Mouse (Mus musculus) forebrain, embryonic 12.5 days (tissue): ENCODE measurements around the gene Mkln1. TPM values are rescaled to one million over a fixed set of nuclear protein-coding genes. Genes with fewer than 3 reads are reported as not detected.
"Not testable (repeated sequence)": the region's sequence is repeated elsewhere in the genome, so short reads cannot be mapped to it uniquely, and the experiment has no call there.

Experiments
- ATAC-seq: fragments of 200-750 bp; cut with Nextera tagmentation; 2 replicates; pipeline ENCODE4 v1.8.0; 2017; ENCODE audit warnings: moderate TSS enrichment; ENCODE audit not compliant: low FRiP score
- H3K27ac ChIP-seq: fragments of 300-500 bp; sonication (generic); 2 replicates; pipeline ENCODE4 v1.5.1; 2016; ENCODE audit warnings: mild to moderate bottlenecking
- H3K27me3 ChIP-seq: fragments of 300-500 bp; sonication (generic); 2 replicates; pipeline ENCODE4 v1.6.1; 2016; ENCODE audit warnings: mild to moderate bottlenecking
- H3K36me3 ChIP-seq: fragments of 300-500 bp; sonication (generic); replicated peaks from 2 replicates; pipeline ENCODE4 v1.6.1; 2016; ENCODE audit warnings: mild to moderate bottlenecking
- H3K4me1 ChIP-seq: fragments of 300-500 bp; sonication (generic); 2 replicates; pipeline ENCODE4 v1.6.1; 2016
- H3K4me2 ChIP-seq: fragments of 300-500 bp; sonication (generic); 2 replicates; pipeline ENCODE4 v1.6.1; 2016; ENCODE audit warnings: mild to moderate bottlenecking, moderate library complexity
- H3K4me3 ChIP-seq: fragments of 300-500 bp; sonication (generic); replicated peaks from 2 replicates; pipeline ENCODE4 v1.5.1; 2016; ENCODE audit warnings: mild to moderate bottlenecking
- H3K9ac ChIP-seq: fragments of 300-500 bp; sonication (generic); 2 replicates; pipeline ENCODE4 v1.6.1; 2016; ENCODE audit warnings: mild to moderate bottlenecking
- H3K9me3 ChIP-seq: fragments of 300-500 bp; sonication (generic); 2 replicates; pipeline ENCODE4 v1.6.1; 2016
- WGBS: fragments of 180-500 bp; shearing (Covaris S2); methylation state at CpG from one replicate; pipeline ENCODE4 v1.1.7; 2016; 5-methylcytosine and 5-hydroxymethylcytosine counted together
- polyA plus RNA-seq: library from polyadenylated mRNA; unstranded; fragments of >200 nt; fragmentation: Nextera tagmentation; extraction: Ambion mirVana; gene quantifications from 2 replicates; pipeline ENCODE4 v1.2.1, GENCODE M21; 2016

The Mkln1 gene
- polyA plus RNA-seq, 1 experiment from 2014 or later = 208 TPM

GRCm38 (mm10) chr6:31537193-31537592 lies 138.7 kb downstream of the Mkln1 start:
- H3K9ac ChIP-seq = no peak overlapping the region
- no peaks in the 10 kb centered on the region for H3K9me3 ChIP-seq
- H3K27me3 ChIP-seq = no peaks in the 10 kb centered on the region
- no peak overlapping the region for H3K27ac ChIP-seq
- WGBS = 74% methylated on average over 4 of the region's 4 CpGs
- no peak overlapping the region for H3K4me3 ChIP-seq
- no peak for ATAC-seq
- H3K4me1 ChIP-seq = no peaks in the 10 kb centered on the region; the same call in 1 of the 2 replicates
- 0 out of 2 replicates have a peak, but pooled peaks cover 3% of the 10 kb centered on the region for H3K36me3 ChIP-seq
- no peak overlapping the region for H3K4me2 ChIP-seq

- Histone ChIP-seq H3K9ac (no peak overlapping the region), H3K4me1 (no peaks in the 10 kb centered on the region; the same call in 1 of the 2 replicates), H3K27ac (no peak overlapping the region), H3K9me3 (no peaks in the 10 kb centered on the region), H3K27me3 (no peaks in the 10 kb centered on the region), H3K36me3 (0 out of 2 replicates have a peak, but pooled peaks cover 3% of the 10 kb centered on the region), H3K4me3 (no peak overlapping the region), H3K4me2 (no peak overlapping the region)
- 100% methylated on average over 1 of the region's 1 CpGs for WGBS
- ATAC-seq = no peak
These were observed 139.6 kb downstream of the Mkln1 start for GRCm38 (mm10) chr6:31538112-31538511.

DNA sequence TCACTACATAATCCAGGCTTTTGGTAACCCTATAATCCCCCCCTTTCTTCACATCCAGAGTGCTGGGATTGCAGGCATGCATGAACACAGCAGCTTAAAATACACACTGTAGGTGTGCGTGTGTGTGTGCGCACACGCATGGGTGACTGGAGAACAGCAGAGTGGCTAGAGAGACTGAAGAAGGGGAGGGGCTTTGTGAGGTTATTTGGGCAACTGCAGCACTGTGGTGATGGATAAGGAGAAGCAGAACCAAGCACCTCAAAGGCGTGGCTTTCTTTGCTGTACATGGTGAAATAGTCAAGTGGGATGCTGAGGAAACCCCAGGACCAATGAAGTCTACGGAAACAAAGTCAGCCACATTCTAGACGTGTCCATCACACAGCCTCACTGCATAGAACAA lies 141.5 kb downstream of the Mkln1 start:
- no peaks in the 10 kb centered on the region for H3K27me3 ChIP-seq
- no peak overlapping the region for H3K4me2 ChIP-seq
- H3K9me3 ChIP-seq = no peaks in the 10 kb centered on the region
- no peak for ATAC-seq
- H3K27ac ChIP-seq = no peak overlapping the region
- H3K4me1 ChIP-seq = no peaks in the 10 kb centered on the region; the same call in 1 of the 2 replicates
- WGBS = 91% methylated on average over 6 of the region's 6 CpGs
- no peak overlapping the region for H3K9ac ChIP-seq
- H3K36me3 ChIP-seq = 0 out of 2 replicates have a peak, but pooled peaks cover 3% of the 10 kb centered on the region
- no peak overlapping the region for H3K4me3 ChIP-seq

DNA sequence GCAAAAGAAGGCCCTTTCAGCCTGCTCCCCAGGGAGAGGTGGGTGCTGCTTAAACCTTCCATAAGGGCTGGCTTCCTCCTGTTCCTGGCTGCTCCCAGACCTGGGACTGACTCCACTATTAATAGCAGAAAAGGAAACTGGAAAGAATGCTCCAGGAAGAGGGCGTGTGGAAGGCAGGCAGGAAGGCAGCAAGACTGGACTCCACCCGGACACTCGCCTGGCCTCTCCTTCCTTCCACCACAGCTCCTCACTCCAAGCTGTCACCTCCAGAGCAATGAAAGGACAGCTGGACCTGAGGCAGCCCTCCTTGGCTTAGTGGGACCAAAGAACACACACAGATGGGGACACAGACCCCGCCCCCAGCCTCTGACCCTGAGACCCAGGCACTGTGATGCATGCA lies 145.8 kb downstream of the Mkln1 start:
- Histone ChIP-seq H3K4me1 (peaks cover 9% of the 10 kb centered on the region), H3K4me3 (no peak overlapping the region), H3K9ac (no peak overlapping the region), H3K4me2 (no peak overlapping the region), H3K9me3 (no peaks in the 10 kb centered on the region), H3K27me3 (no peaks in the 10 kb centered on the region), H3K27ac (no peak overlapping the region), H3K36me3 (0 out of 2 replicates have a peak, but pooled peaks cover 3% of the 10 kb centered on the region)
- 85% methylated on average over 4 of the region's 4 CpGs for WGBS
- no peak for ATAC-seq

DNA sequence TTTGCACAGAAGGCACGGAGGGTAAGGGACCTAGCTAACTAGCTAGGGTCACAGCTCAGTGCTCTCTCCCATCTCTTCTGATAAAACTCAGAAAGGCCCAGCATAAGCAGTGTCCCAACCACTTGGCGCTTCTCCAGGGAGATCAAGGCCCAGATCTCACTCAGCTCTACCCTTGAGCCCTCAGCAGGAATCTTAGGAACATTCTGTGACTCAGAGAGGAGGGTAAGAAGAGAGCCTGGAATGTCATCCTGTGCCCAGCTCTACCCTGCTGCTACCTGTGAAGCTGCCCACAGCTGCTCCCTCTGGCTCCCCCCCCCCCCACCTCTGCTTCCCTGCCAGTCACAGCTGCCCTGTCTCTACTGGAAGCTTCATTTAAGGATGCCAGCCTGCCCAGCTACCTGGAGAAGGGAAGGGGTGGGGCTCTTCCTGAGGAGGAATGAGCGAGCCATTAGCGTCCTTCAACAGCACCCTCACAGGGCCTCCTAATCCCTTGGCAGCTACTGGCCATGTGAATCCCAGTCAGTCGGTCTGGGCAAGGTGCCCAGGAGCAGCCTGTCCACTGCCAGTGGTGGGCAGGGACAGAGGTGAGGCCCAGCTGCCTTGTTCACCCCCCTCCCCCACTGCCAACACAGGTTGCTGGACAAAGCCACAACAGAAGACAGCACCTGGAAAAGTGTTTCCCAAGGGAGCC lies 151.0 kb downstream of the Mkln1 start:
- Histone ChIP-seq H3K9ac (no peak overlapping the region), H3K27ac (peak overlapping the region; percentile 68), H3K36me3 (no peaks in the 10 kb centered on the region), H3K4me1 (peaks cover 18% of the 10 kb centered on the region), H3K4me3 (no peak overlapping the region), H3K4me2 (no peak overlapping the region), H3K9me3 (no peaks in the 10 kb centered on the region), H3K27me3 (no peaks in the 10 kb centered on the region)
- peak; percentile 55; the same call in 1 of the 2 replicates for ATAC-seq
- WGBS = 62% methylated on average over 5 of the region's 5 CpGs

DNA sequence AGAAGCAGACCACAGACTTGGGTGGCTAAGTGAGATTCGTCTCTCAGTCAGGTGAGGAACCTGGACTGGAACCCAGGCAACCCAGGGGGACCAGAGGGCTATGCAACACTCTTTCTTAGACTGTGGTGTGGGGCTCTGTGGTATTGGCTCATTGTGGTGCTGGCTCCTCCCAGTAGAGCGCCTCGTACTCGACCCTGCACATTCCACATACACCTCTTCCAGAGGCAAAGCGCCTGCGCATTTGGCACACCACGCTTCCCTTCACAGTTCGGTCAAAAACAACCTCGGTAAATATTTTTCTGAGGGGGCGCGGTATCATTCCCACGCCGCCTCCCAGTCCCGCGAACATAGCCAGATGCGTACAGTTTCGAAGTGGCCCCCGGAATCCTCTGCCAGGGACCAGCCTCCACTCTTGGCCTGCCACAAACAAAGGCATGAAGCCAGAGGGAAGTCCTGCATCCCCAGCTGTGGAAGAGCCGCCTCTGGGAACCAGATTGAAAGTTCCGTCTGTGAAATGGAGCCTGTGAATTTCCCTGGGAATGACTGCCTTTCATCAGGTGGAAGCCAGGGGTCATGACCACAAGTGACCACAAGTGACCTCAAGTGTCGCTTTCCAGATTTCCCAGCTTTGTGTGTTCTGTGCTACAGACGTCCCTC lies 152.5 kb downstream of the Mkln1 start:
- Histone ChIP-seq H3K36me3 (0 out of 2 replicates have a peak, but pooled peaks cover 3% of the 10 kb centered on the region), H3K27me3 (no peaks in the 10 kb centered on the region), H3K9me3 (no peaks in the 10 kb centered on the region), H3K9ac (no peak overlapping the region), H3K4me2 (no peak overlapping the region), H3K4me1 (peaks cover 18% of the 10 kb centered on the region), H3K27ac (no peak overlapping the region), H3K4me3 (no peak overlapping the region)
- 81% methylated on average over 22 of the region's 22 CpGs for WGBS
- ATAC-seq = no peak

DNA sequence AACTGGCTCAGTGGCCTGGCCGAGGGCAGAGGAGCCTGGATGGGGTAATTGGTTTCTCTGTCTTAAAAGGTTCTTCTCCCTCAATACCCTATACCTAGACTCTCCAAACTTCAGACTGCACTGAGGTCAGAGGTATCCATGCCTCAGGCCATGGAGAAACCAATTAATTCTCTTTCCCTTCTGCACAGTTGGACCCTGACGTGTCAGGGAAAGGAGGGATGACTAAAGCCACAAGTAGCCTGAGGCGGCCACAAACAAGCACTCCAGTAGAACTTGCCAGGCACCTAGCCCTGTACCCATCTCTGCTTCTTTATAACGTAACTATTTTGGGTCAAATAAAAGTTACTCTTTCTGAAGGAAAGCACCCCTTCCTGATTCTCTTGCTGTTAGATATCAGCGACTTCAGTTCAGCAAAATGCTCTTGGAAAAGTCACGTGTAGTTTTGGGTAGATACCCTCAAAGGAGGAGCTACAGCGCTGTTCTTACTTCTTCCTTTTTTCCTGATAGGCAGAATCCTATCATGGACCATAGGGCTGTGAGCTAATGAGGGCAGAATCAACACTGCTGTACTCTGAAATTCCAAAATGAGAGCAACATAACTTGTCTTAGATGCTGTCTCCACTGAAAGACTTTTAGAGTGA lies 158.0 kb downstream of the Mkln1 start:
- Histone ChIP-seq H3K27me3 (peaks cover 10% of the 10 kb centered on the region; the same call in 1 of the 2 replicates), H3K4me3 (no peak overlapping the region), H3K9me3 (no peaks in the 10 kb centered on the region), H3K4me1 (peaks cover 20% of the 10 kb centered on the region), H3K27ac (no peak overlapping the region), H3K36me3 (0 out of 2 replicates have a peak, but pooled peaks cover 3% of the 10 kb centered on the region), H3K9ac (no peak overlapping the region), H3K4me2 (no peak overlapping the region)
- ATAC-seq = no peak
- 86% methylated on average over 7 of the region's 7 CpGs for WGBS

- H3K4me1 ChIP-seq = peaks cover 39% of the 10 kb centered on the region
- H3K9ac ChIP-seq = no peak overlapping the region
- peak overlapping the region; percentile 31 for H3K4me2 ChIP-seq
These were observed 161.8 kb downstream of the Mkln1 start for GRCm38 (mm10) chr6:31560138-31560959.

DNA sequence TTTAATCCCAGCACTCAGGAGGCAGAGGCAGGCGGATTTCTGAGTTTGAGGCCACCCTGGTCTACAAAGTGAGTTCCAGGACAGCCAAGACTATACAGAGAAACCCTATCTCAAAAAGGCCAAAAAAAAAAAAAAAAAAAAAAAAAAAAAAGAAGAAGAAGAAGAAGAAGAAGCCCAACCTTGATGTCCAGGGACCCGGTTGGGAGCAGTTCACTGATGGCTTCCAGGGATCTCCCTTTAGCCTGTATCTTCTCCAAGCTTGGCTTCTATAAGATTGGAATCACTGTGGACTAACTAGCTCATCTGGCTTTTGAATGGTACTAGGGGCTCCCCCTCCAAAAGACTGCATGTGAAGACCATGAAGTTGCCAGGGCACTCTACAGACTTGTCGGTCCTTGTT lies 163.4 kb downstream of the Mkln1 start:
- H3K4me2 ChIP-seq = peak overlapping the region; percentile 89
- H3K27ac ChIP-seq, H3K9me3 ChIP-seq, H3K36me3 ChIP-seq, ATAC-seq: not testable (repeated sequence)
- peaks cover 19% of the 10 kb centered on the region for H3K27me3 ChIP-seq
- peaks cover 40% of the 10 kb centered on the region for H3K4me1 ChIP-seq
- peak overlapping the region; percentile 86; the same call in 1 of the 2 replicates for H3K9ac ChIP-seq
- peak overlapping the region; percentile 77 for H3K4me3 ChIP-seq
- WGBS = 60% methylated on average over 3 of the region's 3 CpGs

More at GRCm38 (mm10) chr6:31560138-31560959, 161.8 kb downstream of the Mkln1 start:
- H3K4me3 ChIP-seq = no peak overlapping the region
- H3K36me3 ChIP-seq = 0 out of 2 replicates have a peak, but pooled peaks cover 3% of the 10 kb centered on the region
- ATAC-seq = no peak
- no peak overlapping the region for H3K27ac ChIP-seq
- H3K27me3 ChIP-seq = peaks cover 19% of the 10 kb centered on the region
- H3K9me3 ChIP-seq = no peaks in the 10 kb centered on the region
- WGBS = 6% methylated on average over 13 of the region's 13 CpGs

- peaks cover 46% of the 10 kb centered on the region for H3K4me1 ChIP-seq
- H3K27me3 ChIP-seq = peaks cover 21% of the 10 kb centered on the region
- no peak overlapping the region for H3K27ac ChIP-seq
- peak overlapping the region; percentile 77 for H3K4me3 ChIP-seq
- no peak for ATAC-seq
- H3K9ac ChIP-seq = peak overlapping the region; percentile 86
- H3K9me3 ChIP-seq = no peaks in the 10 kb centered on the region
- no peaks in the 10 kb centered on the region for H3K36me3 ChIP-seq
- H3K4me2 ChIP-seq = peak overlapping the region; percentile 89
- 4% methylated on average over 16 of the region's 16 CpGs for WGBS
These were observed 164.0 kb downstream of the Mkln1 start for GRCm38 (mm10) chr6:31562371-31563080.
